Mouse (Mus musculus) myocyte (in vitro differentiated cells): ENCODE measurements at regions not wholly inside any gene's neighbourhood (a gene's known extent, or its start where the extent isn't known, plus 50 kb on each side); places are given as distances from the start of the nearest gene placed in this dataset.

Experiments
- E2F4 ChIP-seq: IDR thresholded peaks from one replicate; pipeline ENCODE4 v1.6.1; 2011; ENCODE audit warnings: mild to moderate bottlenecking, control low read depth, moderate library complexity; ENCODE audit not compliant: insufficient read depth
- MAX ChIP-seq: IDR thresholded peaks from one replicate; pipeline ENCODE4 v1.6.1; 2011; ENCODE audit warnings: low read depth, mild to moderate bottlenecking, control low read depth
- MYOG ChIP-seq, 3 experiments: IDR thresholded peaks; one replicate each; pipeline ENCODE4 v1.6.1; 2011; ENCODE audit warnings: control low read depth in 2 of 3, low read depth in 2 of 3, mild to moderate bottlenecking in 2 of 3; ENCODE audit not compliant: insufficient read length in 2 of 3, control insufficient read depth in 1 of 3, insufficient read depth in 1 of 3
- POLR2A ChIP-seq: IDR thresholded peaks from one replicate; pipeline ENCODE4 v1.6.1; 2011; ENCODE audit warnings: low read depth, mild to moderate bottlenecking, control low read depth, moderate library complexity; ENCODE audit not compliant: insufficient read length
- POLR2AphosphoS2 ChIP-seq: IDR thresholded peaks from one replicate; pipeline ENCODE4 v1.6.1; 2011; ENCODE audit warnings: low read depth, control low read depth; ENCODE audit not compliant: insufficient read length
- SRF ChIP-seq: IDR thresholded peaks from one replicate; pipeline ENCODE4 v1.6.1; 2011; ENCODE audit warnings: low read depth; ENCODE audit not compliant: control insufficient read depth, insufficient read length
- TCF12 ChIP-seq: IDR thresholded peaks from one replicate; pipeline ENCODE4 v1.6.1; 2011; ENCODE audit warnings: mild to moderate bottlenecking, control low read depth; ENCODE audit not compliant: poor library complexity, insufficient read depth, severe bottlenecking
- TCF3 ChIP-seq: IDR thresholded peaks from one replicate; pipeline ENCODE4 v1.6.1; 2011; ENCODE audit warnings: low read depth, control low read depth; ENCODE audit not compliant: insufficient read length
- USF1 ChIP-seq: IDR thresholded peaks from one replicate; pipeline ENCODE4 v1.6.1; 2011; ENCODE audit warnings: low read depth, mild to moderate bottlenecking, control low read depth, moderate library complexity

GRCm38 (mm10) chr17:10040951-10041359 is 278.7 kb downstream of the Qk start:
- TF ChIP-seq POLR2A (no peak), TCF3 (no peak), MAX (no peak), E2F4 (no peak), USF1 (no peak), MYOG (IDR thresholded peaks at IDR 0.05; ENCODE audit: control insufficient read depth in 1 of 3, insufficient read depth in 1 of 3, insufficient read length in 2 of 3, low read depth in 2 of 3) (peak in 1 of 3 experiments; percentile 38), POLR2AphosphoS2 (no peak), TCF12 (peak; percentile 56), SRF (no peak)
